Mouse (Mus musculus): ENCODE measurements around the gene Tcte3. TPM values are rescaled to one million over a fixed set of nuclear protein-coding genes. Genes with fewer than 3 reads are reported as not detected.

The Tcte3 gene
- total RNA-seq, 2 experiments from 2014 or later: not detected

Other genes with a start within 250 kb of the Tcte3 start
- 1 to 10 TPM in 1 of 2 experiments, under 1 TPM in 1; 0.35 to 1.1 TPM for gene Wdr27, start 98.3 kb downstream of the Tcte3 start, total RNA-seq (2021)
- 10 to 100 TPM; 11.9 to 14.7 TPM for gene 1600012H06Rik, start 98.3 kb downstream of the Tcte3 start, total RNA-seq (2021)
- gene Phf10, start 80.2 kb downstream of the Tcte3 start, total RNA-seq (2021): 10 to 100 TPM; 50.9 to 51.3 TPM
- gene 9030025P20Rik, start 63.0 kb downstream of the Tcte3 start, total RNA-seq (2021): 1 to 10 TPM; 1.3 to 1.8 TPM
- gene Gm3417, start 62.7 kb downstream of the Tcte3 start, total RNA-seq (2021): not detected
- gene Gm3435, start 31.3 kb downstream of the Tcte3 start, total RNA-seq (2021): 1 to 10 TPM; 1.0 to 2.6 TPM
- 10 to 100 TPM; 25.7 to 26.4 TPM for gene Ermard, start 280 bp downstream of the Tcte3 start, total RNA-seq (2021)
- gene Gm3448, start within 50 bp of the Tcte3 start, total RNA-seq (2021): 1 to 10 TPM; 1.2 to 1.4 TPM

All from heart, postnatal 36 days (tissue).